In genomic region chr5:66968059-66968833, GRCm38 (mm10) we compare ENCODE assay signal across 8 mouse cellular contexts.
DNase-seq lines count a peak whose midpoint lies in the region; ATAC-seq and TF ChIP-seq lines count a peak whose summit lies in the region.

No protein-coding gene starts in this region.

- WGBS in lung, embryonic 15.5 days: 8% methylated on average over 23 of the region's 23 CpGs
- 19% methylated on average over 23 of the region's 23 CpGs for WGBS in lung, adult 2 months
- 26% methylated on average over 23 of the region's 23 CpGs for WGBS in limb, embryonic 10.5 days
- WGBS in olfactory bulb, adult 2 months: 5% methylated on average over 23 of the region's 23 CpGs

- ATAC-seq in lung, embryonic 15.5 days (ENCODE audit: borderline replicate concordance, extremely low read depth, low FRiP score, low TSS enrichment): peak; percentile 78
- ATAC-seq in granulocyte monocyte progenitor cell, adult 5-6 weeks (replicated peaks; ENCODE audit: poor library complexity, severe bottlenecking): no peak

- peak overlapping the region; percentile 19; the same call in 1 of the 2 replicates for H3K4me3 ChIP-seq in lung, embryonic 15.5 days
- no peak overlapping the region for H3K4me3 ChIP-seq in lung, adult 2 months (replicated peaks; ENCODE audit: extremely low read depth, low read depth, low read length)
- peak overlapping the region; percentile 20 for H3K4me3 ChIP-seq in limb, embryonic 10.5 days
- H3K4me3 ChIP-seq in olfactory bulb, adult 2 months (ENCODE audit: insufficient read depth, low read depth, low read length): peak overlapping the region; percentile 32

- TF ChIP-seq POLR2A in lung, adult 2 months (IDR thresholded peaks at IDR 0.05; ENCODE audit: borderline replicate concordance, extremely low read depth, low read depth, low read length): no peak
- no peak for TF ChIP-seq POLR2A in olfactory bulb, adult 2 months (IDR thresholded peaks at IDR 0.05; ENCODE audit: insufficient read depth, low read depth, low read length)

- H3K4me1 ChIP-seq in lung, embryonic 15.5 days: peaks cover 30% of the 10 kb centered on the region
- H3K4me1 ChIP-seq in lung, adult 2 months (ENCODE audit: control insufficient read depth, insufficient read depth, low read length): peaks cover 7% of the 10 kb centered on the region
- H3K4me1 ChIP-seq in limb, embryonic 10.5 days: peaks cover 55% of the 10 kb centered on the region
- H3K4me1 ChIP-seq in olfactory bulb, adult 2 months (ENCODE audit: control insufficient read depth, insufficient read depth, low read length): peaks cover 17% of the 10 kb centered on the region

- no peaks in the 10 kb centered on the region for H3K9me3 ChIP-seq in lung, embryonic 15.5 days
- H3K9me3 ChIP-seq in limb, embryonic 10.5 days (replicated peaks): no peaks in the 10 kb centered on the region

- H3K9ac ChIP-seq in lung, embryonic 15.5 days: 0 out of 2 replicates have a peak overlapping the region, but pooled peaks have one; percentile 20

- DNase-seq in lung, adult 2 months: no peak
- peak; percentile 26 for DNase-seq in heart, adult 8-10 months (ENCODE audit: low spot score)
- DNase-seq in kidney, adult 8-10 months: peak; percentile 45 to 55
- DNase-seq in limb, embryonic 10.5 days (ENCODE audit: low spot score): peak; percentile 61
- no peak for DNase-seq in ovary, postnatal 14 days (ENCODE audit: low spot score)

- H3K27me3 ChIP-seq in lung, embryonic 15.5 days: no peaks in the 10 kb centered on the region
- no peaks in the 10 kb centered on the region for H3K27me3 ChIP-seq in limb, embryonic 10.5 days (ENCODE audit: low read depth, poor library complexity, severe bottlenecking)

- no peaks in the 10 kb centered on the region for H3K36me3 ChIP-seq in lung, embryonic 15.5 days
- no peaks in the 10 kb centered on the region for H3K36me3 ChIP-seq in limb, embryonic 10.5 days

- H3K27ac ChIP-seq in lung, embryonic 15.5 days: peak overlapping the region; percentile 73
- peak overlapping the region; percentile 85 for H3K27ac ChIP-seq in limb, embryonic 10.5 days
- peak overlapping the region; percentile 83 for H3K27ac ChIP-seq in olfactory bulb, adult 2 months (ENCODE audit: insufficient read depth, low read depth, low read length)

- TF ChIP-seq CTCF in lung, adult 2 months (IDR thresholded peaks at IDR 0.05; ENCODE audit: insufficient read depth, low read length): no peak
- TF ChIP-seq CTCF in olfactory bulb, adult 2 months (IDR thresholded peaks at IDR 0.05; ENCODE audit: insufficient read depth, low read depth, low read length): no peak

- H3K4me2 ChIP-seq in lung, embryonic 15.5 days: peak overlapping the region; percentile 50

Comparison
In these comparisons a context has a peak if more than half of its experiments do, and no peak if none do; other contexts are left out.
1. DNase-seq: peak in heart, adult 8-10 months (single experiment), kidney, adult 8-10 months (2 of 2) and limb, embryonic 10.5 days (single experiment); none in lung, adult 2 months (single experiment) and ovary, postnatal 14 days (single experiment).
2. Peak in every context shown above with its lines, with median percentiles within 50 percentile points of each other: H3K27ac ChIP-seq.